Mouse (Mus musculus): ENCODE measurements around the gene Guca2a. TPM values are rescaled to one million over a fixed set of nuclear protein-coding genes. Genes with fewer than 3 reads are reported as not detected.

The Guca2a gene
- polyA plus RNA-seq, 1 experiment from 2014 or later, result not detected

DNA sequence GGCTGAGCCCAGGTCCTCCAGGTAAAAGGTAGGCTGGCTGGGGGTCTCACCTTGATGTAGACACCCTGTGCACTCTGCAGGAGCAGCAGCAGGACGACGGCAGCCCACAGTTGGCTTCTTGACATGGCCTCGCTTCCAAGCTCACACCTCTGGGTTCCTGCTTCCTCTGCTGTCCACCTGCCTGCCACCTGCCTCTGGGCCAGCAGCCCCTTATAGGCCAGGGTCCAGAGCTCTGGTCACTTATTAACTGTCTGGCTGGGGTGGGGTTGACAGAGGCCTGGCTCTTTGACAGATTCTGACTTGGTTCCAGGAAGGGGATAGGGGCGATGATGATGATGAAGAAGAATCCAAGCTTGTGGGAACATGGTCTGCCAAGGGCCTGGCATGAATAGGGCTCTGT, 21.2 kb downstream of the Guca2a start, which contains the start of gene Guca2b:
Gene Guca2b, minus strand, starts transcription at position 224 of the 400 bp plus-strand sequence.
- no peak for DNase-seq (ENCODE audit: low spot score)
- H3K9me3 ChIP-seq (replicated peaks), result 0 out of 2 replicates have a peak, but pooled peaks cover under 1% of the 10 kb centered on the region
- no peaks in the 10 kb centered on the region for H3K4me1 ChIP-seq
- H3K4me3 ChIP-seq, result no peak within 1 kb of the TSS
- H3K27ac ChIP-seq (replicated peaks), result no peak within 1 kb of the TSS
- no peaks in the 10 kb centered on the region for H3K27me3 ChIP-seq (ENCODE audit: low read depth, poor library complexity, severe bottlenecking)
- 72% methylated on average over 4 of the region's 4 CpGs for WGBS
- no peaks in the 10 kb centered on the region for H3K36me3 ChIP-seq

GRCm38 (mm10) chr4:119660007-119660406, 22.5 kb downstream of the Guca2a start:
- WGBS, result 84% methylated on average over 8 of the region's 8 CpGs
- no peak for DNase-seq (ENCODE audit: low spot score)
- no peaks in the 10 kb centered on the region for H3K4me1 ChIP-seq
- no peak overlapping the region for H3K4me3 ChIP-seq
- no peaks in the 10 kb centered on the region for H3K27me3 ChIP-seq (ENCODE audit: low read depth, poor library complexity, severe bottlenecking)
- no peaks in the 10 kb centered on the region for H3K9me3 ChIP-seq (replicated peaks)
- no peak overlapping the region for H3K27ac ChIP-seq (replicated peaks)
- no peaks in the 10 kb centered on the region for H3K36me3 ChIP-seq

DNA sequence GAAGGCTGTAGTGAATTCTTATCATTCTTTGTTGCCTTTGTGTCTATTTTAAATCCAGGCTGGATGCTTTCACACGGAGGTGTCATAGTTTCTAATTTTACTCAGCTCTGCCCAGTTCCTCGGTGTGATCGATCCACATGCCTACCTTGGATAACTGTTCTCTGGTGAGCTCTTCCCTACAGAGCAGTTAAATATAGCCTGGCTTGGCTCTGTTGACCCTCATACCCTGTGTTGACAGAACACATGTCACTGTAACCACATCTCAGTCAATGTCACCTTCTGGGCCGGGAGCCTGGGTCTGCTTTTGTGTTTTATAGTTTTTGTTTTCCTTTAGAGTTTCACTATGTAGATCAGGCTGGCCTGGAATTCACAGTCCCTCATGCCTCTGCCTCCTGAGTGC, 24.6 kb downstream of the Guca2a start:
- H3K36me3 ChIP-seq, result no peaks in the 10 kb centered on the region
- 79% methylated on average over 4 of the region's 4 CpGs for WGBS
- no peak overlapping the region for H3K4me3 ChIP-seq
- H3K27me3 ChIP-seq (ENCODE audit: low read depth, poor library complexity, severe bottlenecking), result no peaks in the 10 kb centered on the region
- no peak for DNase-seq (ENCODE audit: low spot score)
- no peak overlapping the region for H3K27ac ChIP-seq (replicated peaks)
- H3K9me3 ChIP-seq (replicated peaks), result no peaks in the 10 kb centered on the region
- peaks cover 5% of the 10 kb centered on the region for H3K4me1 ChIP-seq

DNA sequence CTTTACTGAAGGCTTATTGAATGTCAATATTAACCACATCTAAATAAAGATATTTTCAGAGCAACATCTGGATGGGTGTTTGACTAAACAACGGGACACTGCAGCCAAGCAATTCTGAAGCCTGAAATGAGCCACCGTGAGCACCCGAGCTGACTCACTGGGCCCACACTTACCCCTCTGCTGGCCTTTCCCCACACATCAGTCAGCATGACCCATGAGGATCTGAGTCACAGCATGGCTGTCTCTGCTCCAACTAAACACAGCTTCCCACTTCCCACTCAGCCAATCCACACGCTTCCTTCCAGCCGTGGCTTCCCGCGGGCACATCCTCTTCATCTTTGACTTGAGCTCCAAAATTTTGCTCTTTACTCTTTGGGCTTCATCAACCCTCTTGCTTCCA, 25.5 kb downstream of the Guca2a start:
- H3K4me1 ChIP-seq, result peaks cover 5% of the 10 kb centered on the region
- no peaks in the 10 kb centered on the region for H3K9me3 ChIP-seq (replicated peaks)
- no peaks in the 10 kb centered on the region for H3K27me3 ChIP-seq (ENCODE audit: low read depth, poor library complexity, severe bottlenecking)
- no peaks in the 10 kb centered on the region for H3K36me3 ChIP-seq
- DNase-seq (ENCODE audit: low spot score), result no peak
- 89% methylated on average over 7 of the region's 7 CpGs for WGBS
- H3K4me3 ChIP-seq, result no peak overlapping the region
- no peak overlapping the region for H3K27ac ChIP-seq (replicated peaks)

GRCm38 (mm10) chr4:119663409-119664095, 26.0 kb downstream of the Guca2a start:
- Histone ChIP-seq H3K27ac (replicated peaks) (no peak overlapping the region), H3K4me3 (no peak overlapping the region), H3K9me3 (replicated peaks) (no peaks in the 10 kb centered on the region), H3K27me3 (ENCODE audit: low read depth, poor library complexity, severe bottlenecking) (no peaks in the 10 kb centered on the region), H3K4me1 (peaks cover 5% of the 10 kb centered on the region), H3K36me3 (no peaks in the 10 kb centered on the region)
- 95% methylated on average over 14 of the region's 14 CpGs for WGBS
- DNase-seq (ENCODE audit: low spot score), result no peak

DNA sequence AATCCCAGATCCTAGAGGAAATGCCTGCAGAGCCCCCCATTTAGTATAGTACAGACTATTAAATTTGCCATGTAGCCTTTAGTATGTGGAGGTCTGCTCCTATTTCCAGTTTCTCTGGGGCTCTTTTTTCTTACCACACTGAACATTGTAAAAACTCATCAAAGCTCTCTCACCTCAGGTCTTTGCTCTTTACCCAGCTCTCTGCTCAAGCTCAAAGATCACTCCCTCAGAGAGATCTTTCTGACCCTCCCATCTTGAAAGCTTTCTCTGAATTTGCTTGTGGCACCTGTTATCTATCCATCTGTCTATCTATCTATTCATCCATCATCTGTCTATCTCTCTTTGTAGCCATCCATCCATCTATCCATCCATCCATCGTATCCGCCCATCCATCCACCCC, 27.7 kb downstream of the Guca2a start:
- no peaks in the 10 kb centered on the region for H3K36me3 ChIP-seq
- 97% methylated on average over 2 of the region's 2 CpGs for WGBS
- H3K4me3 ChIP-seq, result no peak overlapping the region
- no peak for DNase-seq (ENCODE audit: low spot score)
- no peak overlapping the region for H3K27ac ChIP-seq (replicated peaks)
- no peaks in the 10 kb centered on the region for H3K27me3 ChIP-seq (ENCODE audit: low read depth, poor library complexity, severe bottlenecking)
- peaks cover 14% of the 10 kb centered on the region for H3K4me1 ChIP-seq
- no peaks in the 10 kb centered on the region for H3K9me3 ChIP-seq (replicated peaks)

DNA sequence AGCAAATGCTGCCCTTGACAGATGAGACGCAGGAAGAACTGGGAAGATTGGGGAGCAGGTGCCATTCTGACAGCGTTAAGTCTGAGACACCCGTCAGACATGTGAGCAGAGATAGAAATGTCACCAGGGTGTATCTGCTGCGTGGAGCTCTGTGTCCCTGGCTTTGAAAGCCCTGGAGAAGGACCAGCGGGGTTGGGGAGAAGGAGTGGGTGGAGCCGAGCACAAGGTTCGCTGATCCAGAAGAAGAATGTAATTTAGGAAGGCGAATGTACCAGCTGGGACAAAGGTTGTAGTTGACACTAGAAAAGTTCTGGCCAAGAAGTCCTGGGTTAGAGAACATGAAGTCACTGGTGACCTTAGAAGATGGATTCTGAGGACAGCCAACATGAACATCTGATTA, 28.6 kb downstream of the Guca2a start:
- DNase-seq (ENCODE audit: low spot score), result no peak
- H3K27ac ChIP-seq (replicated peaks), result no peak overlapping the region

DNA sequence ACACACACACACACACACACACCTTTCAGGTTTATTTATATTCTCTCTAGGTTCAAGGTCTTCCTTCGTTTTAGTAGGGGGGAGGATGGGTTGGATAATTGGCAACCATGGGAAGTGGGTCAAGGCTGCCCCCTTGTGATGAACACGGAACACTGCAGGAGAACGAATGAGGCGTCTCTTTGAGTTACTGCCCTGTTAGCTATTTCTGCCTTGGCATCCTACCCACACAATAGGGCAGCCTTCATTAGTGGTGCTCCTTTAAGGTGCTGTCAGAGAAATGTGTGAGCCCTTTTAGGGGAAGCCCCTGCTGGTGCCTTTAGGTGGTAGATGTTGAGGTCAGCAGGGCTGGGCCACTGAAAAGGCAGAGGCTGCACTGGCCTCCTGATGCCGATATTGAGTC, 29.9 kb downstream of the Guca2a start:
- Histone ChIP-seq H3K4me1 (peaks cover 20% of the 10 kb centered on the region), H3K9me3 (replicated peaks) (no peaks in the 10 kb centered on the region), H3K27me3 (ENCODE audit: low read depth, poor library complexity, severe bottlenecking) (no peaks in the 10 kb centered on the region), H3K4me3 (no peak overlapping the region), H3K36me3 (no peaks in the 10 kb centered on the region), H3K27ac (replicated peaks) (no peak overlapping the region)
- WGBS, result 21% methylated on average over 5 of the region's 5 CpGs
- DNase-seq (ENCODE audit: low spot score), result peak; percentile 37

More for the DNA sequence above, 28.6 kb downstream of the Guca2a start:
- no peaks in the 10 kb centered on the region for H3K36me3 ChIP-seq
- H3K9me3 ChIP-seq (replicated peaks), result no peaks in the 10 kb centered on the region
- 52% methylated on average over 8 of the region's 8 CpGs for WGBS
- no peaks in the 10 kb centered on the region for H3K27me3 ChIP-seq (ENCODE audit: low read depth, poor library complexity, severe bottlenecking)
- H3K4me3 ChIP-seq, result no peak overlapping the region
- peaks cover 20% of the 10 kb centered on the region for H3K4me1 ChIP-seq

GRCm38 (mm10) chr4:119668185-119668584, 30.7 kb downstream of the Guca2a start:
- H3K4me1 ChIP-seq, result peaks cover 20% of the 10 kb centered on the region
- H3K27ac ChIP-seq (replicated peaks), result no peak overlapping the region
- H3K36me3 ChIP-seq, result no peaks in the 10 kb centered on the region
- H3K27me3 ChIP-seq (ENCODE audit: low read depth, poor library complexity, severe bottlenecking), result no peaks in the 10 kb centered on the region
- 90% methylated on average over 3 of the region's 3 CpGs for WGBS
- DNase-seq (ENCODE audit: low spot score), result no peak
- H3K4me3 ChIP-seq, result no peak overlapping the region
- H3K9me3 ChIP-seq (replicated peaks), result no peaks in the 10 kb centered on the region

GRCm38 (mm10) chr4:119668596-119668995, 31.1 kb downstream of the Guca2a start:
- Histone ChIP-seq H3K9me3 (replicated peaks) (no peaks in the 10 kb centered on the region), H3K4me3 (no peak overlapping the region), H3K27me3 (ENCODE audit: low read depth, poor library complexity, severe bottlenecking) (no peaks in the 10 kb centered on the region), H3K36me3 (no peaks in the 10 kb centered on the region), H3K27ac (replicated peaks) (no peak overlapping the region), H3K4me1 (peaks cover 20% of the 10 kb centered on the region)
- no peak for DNase-seq (ENCODE audit: low spot score)
- 77% methylated on average over 4 of the region's 4 CpGs for WGBS

DNA sequence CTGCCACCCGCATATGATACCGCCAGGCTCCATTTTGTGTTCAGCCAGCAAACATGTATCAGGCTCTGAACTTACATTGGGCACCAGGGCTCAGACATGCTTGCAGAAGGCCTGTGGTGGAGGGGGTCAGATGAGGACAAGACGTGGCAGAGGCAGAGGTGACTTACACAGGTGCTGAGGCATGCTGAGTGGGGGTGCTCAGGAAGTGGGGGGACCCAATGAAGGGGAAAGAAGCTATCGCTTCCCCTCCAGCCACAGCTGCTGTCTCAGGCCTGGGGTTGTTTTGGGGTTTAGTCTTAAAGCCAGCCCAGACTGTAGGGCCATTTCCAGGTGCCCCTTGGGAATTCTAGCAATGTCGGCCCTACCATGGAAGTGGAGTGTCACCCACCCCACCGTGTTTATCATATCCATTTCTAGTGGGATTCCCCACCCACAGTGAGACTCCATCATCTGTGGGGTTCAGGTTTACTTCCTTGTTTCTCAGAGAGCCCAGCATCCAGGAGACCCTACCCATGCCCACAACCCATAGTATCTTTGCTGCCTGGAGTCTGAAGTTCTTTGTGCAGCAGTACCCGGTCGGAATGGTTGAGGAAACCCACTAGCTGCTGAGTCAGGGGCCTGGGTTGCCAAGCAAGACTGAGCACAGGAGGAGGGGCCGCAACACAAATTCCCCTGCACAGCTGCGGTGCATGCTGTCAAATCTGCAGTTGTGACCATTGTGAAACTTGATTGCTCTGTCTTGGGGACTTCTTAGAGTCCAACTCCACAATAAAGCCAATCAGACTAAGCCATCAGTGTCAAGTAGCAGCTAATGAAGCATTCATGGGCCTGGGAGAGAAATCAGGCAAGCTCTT, 32.1 kb downstream of the Guca2a start:
- WGBS, result 63% methylated on average over 10 of the region's 10 CpGs
- H3K4me3 ChIP-seq, result no peak overlapping the region
- no peaks in the 10 kb centered on the region for H3K27me3 ChIP-seq (ENCODE audit: low read depth, poor library complexity, severe bottlenecking)
- no peaks in the 10 kb centered on the region for H3K9me3 ChIP-seq (replicated peaks)
- DNase-seq (ENCODE audit: low spot score), result no peak
- H3K4me1 ChIP-seq, result peaks cover 20% of the 10 kb centered on the region
- no peaks in the 10 kb centered on the region for H3K36me3 ChIP-seq
- H3K27ac ChIP-seq (replicated peaks), result no peak overlapping the region; the same call in 1 of the 2 replicates

GRCm38 (mm10) chr4:119670210-119670555, 32.7 kb downstream of the Guca2a start:
- WGBS, result 47% methylated on average over 7 of the region's 7 CpGs
- Histone ChIP-seq H3K27me3 (ENCODE audit: low read depth, poor library complexity, severe bottlenecking) (no peaks in the 10 kb centered on the region), H3K9me3 (replicated peaks) (no peaks in the 10 kb centered on the region), H3K27ac (replicated peaks) (no peak overlapping the region), H3K36me3 (no peaks in the 10 kb centered on the region), H3K4me3 (no peak overlapping the region), H3K4me1 (peaks cover 20% of the 10 kb centered on the region)
- DNase-seq (ENCODE audit: low spot score), result no peak

GRCm38 (mm10) chr4:119670736-119671135, 33.2 kb downstream of the Guca2a start:
- no peak for DNase-seq (ENCODE audit: low spot score)
- H3K9me3 ChIP-seq (replicated peaks), result no peaks in the 10 kb centered on the region
- peaks cover 20% of the 10 kb centered on the region for H3K4me1 ChIP-seq
- no peaks in the 10 kb centered on the region for H3K36me3 ChIP-seq
- H3K27ac ChIP-seq (replicated peaks), result no peak overlapping the region
- 88% methylated on average over 6 of the region's 6 CpGs for WGBS
- no peak overlapping the region for H3K4me3 ChIP-seq
- H3K27me3 ChIP-seq (ENCODE audit: low read depth, poor library complexity, severe bottlenecking), result no peaks in the 10 kb centered on the region
